Mouse (Mus musculus) bone marrow macrophage, adult 2 months (primary cell): ENCODE results near the gene Ndfip2.

ENCODE experiments used
- CTCF ChIP-seq: IDR thresholded peaks from 2 replicates; pipeline ENCODE4 v1.5.1; 2012; ENCODE audit warnings: low read depth, mild to moderate bottlenecking, low read length, moderate library complexity
- POLR2A ChIP-seq: IDR thresholded peaks from 2 replicates; pipeline ENCODE4 v1.6.1; 2012; ENCODE audit warnings: mild to moderate bottlenecking, low read depth, low read length, borderline replicate concordance

DNA sequence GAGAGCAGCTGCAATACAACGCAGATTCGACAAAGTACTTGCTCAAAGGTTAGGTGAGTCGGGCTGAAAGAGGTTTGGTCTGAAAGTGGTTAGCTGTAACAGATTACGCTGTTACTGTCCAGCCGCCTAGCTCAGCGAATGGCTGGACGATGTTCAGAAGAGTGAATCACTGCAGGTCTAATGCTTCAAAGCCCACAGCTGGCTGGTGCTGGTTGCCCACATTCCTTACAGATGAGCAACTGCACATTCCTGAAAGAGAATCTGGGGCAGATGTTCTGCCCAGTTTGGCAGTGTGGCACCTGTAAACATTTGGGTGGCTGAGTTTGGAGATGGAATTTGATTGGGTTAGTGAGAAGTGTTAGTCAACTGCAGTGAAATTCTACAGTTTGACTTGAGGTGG is 2.8 kb upstream of the Ndfip2 start:
- no peak for TF ChIP-seq POLR2A
- no peak for TF ChIP-seq CTCF
